Mouse (Mus musculus) adrenal gland, postnatal 4 days (tissue): Measurements from ENCODE around the gene Vmn2r35. TPM values are rescaled to one million over a fixed set of nuclear protein-coding genes. Genes with fewer than 3 reads are reported as not detected.
"Not testable (repeated sequence)": the region's sequence is repeated elsewhere in the genome, so short reads cannot be mapped to it uniquely, and the experiment has no call there.

ENCODE experiments used
- DNase-seq, 2 experiments: peaks; one replicate each; pipeline ENCODE4 v3.0.0; 2021 to 2022; ENCODE audit warnings: low spot score in 2 of 2, mixed read lengths in 2 of 2
- long read RNA-seq, 2 experiments: library from polyadenylated mRNA; stranded (forward); transcript quantifications; one replicate each; pipeline ENCODE4 v2.0.0; 2021
- total RNA-seq, 2 experiments: library from RNA; stranded (reverse); gene quantifications; 2 replicates each; pipeline ENCODE4 v1.2.3; 2021

The Vmn2r35 gene
- total RNA-seq = not detected
- long read RNA-seq, experiment 1 = 0 reads
- long read RNA-seq, experiment 2 = 0 reads

- not testable (repeated sequence) for DNase-seq
These were observed at the start of gene Vmn2r35 for GRCm38 (mm10) chr7:7819767-7820166. Gene Vmn2r35 (minus strand): TSS chr7:7819867.

GRCm38 (mm10) chr7:7794196-7794595 is 25.5 kb downstream of the Vmn2r35 start:
- not testable (repeated sequence) for DNase-seq

Other genes with a start within 250 kb of the Vmn2r35 start
- gene Vmn2r34, start 130.4 kb downstream of the Vmn2r35 start, total RNA-seq = not detected
- gene Vmn2r36, start 82.6 kb upstream of the Vmn2r35 start, total RNA-seq = not detected